Mouse (Mus musculus) gastrocnemius, postnatal 10 days (tissue): ENCODE results near the gene Mfsd12. TPM values are rescaled to one million over a fixed set of nuclear protein-coding genes. Genes with fewer than 3 reads are reported as not detected.

Experiments used
- DNase-seq: peaks from one replicate; pipeline ENCODE4 v3.0.0; 2021; ENCODE audit warnings: mixed read lengths
- total RNA-seq, 2 experiments: library from RNA; stranded (reverse); gene quantifications; 2 replicates each; pipeline ENCODE4 v1.2.3; 2021

Mfsd12 gene
- total RNA-seq, 2 experiments from 2014 or later: 4.5 to 7.5 TPM

GRCm38 (mm10) chr10:81328386-81328785, 28.9 kb upstream of the Mfsd12 start, which contains the start of gene Tbxa2r:
Gene Tbxa2r, plus strand, starts transcription at chr10:81328731.
- DNase-seq: peak; percentile 58

DNA sequence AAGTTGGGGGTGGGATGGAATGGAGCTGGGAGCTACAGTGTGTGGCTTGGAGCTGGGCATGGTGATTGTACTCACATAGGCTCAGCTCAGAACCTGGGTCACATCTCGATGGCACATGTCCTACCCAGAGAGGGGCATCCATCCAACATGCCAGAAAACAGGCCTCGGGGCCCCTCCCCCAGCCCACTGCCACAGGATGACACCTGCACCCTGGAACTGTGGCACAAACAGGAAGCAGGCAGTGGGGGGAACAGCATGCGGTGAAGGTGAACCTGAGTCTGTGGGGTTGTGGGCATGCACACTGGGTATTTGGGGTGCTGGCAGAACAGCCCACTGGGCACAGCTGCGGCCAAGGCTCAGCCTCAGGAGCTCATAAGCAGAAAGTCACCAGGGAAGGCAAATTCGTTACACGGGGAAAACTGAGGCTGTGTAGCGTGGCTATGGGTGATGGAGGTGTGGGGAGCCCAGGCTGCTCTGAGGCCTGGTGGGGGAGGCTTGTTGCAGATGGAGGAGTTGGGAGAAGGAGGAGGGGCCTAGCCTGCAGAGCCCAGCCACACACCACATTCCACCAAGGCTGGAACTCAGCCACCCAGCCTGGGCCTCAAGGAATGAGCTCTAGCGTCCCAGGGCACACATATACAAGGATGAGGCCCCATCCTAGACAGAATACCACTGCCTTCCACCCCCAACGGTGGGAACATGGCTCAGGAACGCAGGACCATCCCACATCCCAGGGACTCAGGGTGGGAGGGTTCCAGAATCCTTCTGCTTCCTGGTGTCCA, 27.9 kb upstream of the Mfsd12 start:
- DNase-seq: peak; percentile 55

GRCm38 (mm10) chr10:81330007-81330406, 27.3 kb upstream of the Mfsd12 start:
- no peak for DNase-seq

DNA sequence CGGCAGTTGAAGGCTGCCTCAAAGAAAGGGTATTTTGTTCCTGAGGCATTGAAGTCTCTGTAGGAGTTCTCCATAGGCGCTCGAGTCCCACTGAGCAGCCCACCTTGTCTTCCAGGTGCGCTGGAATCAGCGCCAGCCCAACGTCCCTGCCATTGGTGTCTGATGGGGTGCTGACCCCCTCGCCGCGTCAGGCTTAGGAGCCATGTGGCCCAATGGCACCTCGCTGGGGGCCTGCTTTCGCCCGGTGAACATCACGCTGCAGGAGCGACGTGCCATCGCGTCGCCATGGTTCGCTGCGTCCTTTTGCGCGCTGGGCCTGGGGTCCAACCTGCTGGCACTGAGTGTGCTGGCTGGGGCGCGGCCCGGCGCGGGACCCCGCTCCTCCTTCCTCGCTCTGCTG, 25.0 kb upstream of the Mfsd12 start:
- no peak for DNase-seq

- no peak for DNase-seq
Observed at GRCm38 (mm10) chr10:81334324-81334723, 23.0 kb upstream of the Mfsd12 start.

- DNase-seq: peak; percentile 59
Observed at GRCm38 (mm10) chr10:81335393-81336340, 21.6 kb upstream of the Mfsd12 start.

DNA sequence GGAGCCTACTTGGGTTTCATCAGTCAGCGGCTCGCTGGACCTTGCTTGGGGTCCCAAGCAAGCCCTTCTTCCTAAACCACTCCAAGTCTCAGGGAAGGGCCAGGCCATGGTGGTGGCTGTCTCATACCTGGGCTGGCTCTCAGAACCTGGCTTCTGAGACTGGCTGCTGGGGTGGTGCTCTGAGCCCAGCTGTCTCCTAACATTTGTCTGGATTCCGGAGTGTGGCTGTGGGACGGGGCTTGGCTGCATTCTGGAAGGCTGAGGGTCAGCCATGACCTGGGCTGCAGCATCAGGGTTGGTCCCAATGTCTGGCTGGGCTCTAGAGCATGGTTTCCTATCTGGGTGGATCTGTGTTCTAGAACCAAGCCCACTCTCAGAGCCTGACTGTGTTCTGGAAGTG, 20.7 kb upstream of the Mfsd12 start:
- DNase-seq: no peak

DNA sequence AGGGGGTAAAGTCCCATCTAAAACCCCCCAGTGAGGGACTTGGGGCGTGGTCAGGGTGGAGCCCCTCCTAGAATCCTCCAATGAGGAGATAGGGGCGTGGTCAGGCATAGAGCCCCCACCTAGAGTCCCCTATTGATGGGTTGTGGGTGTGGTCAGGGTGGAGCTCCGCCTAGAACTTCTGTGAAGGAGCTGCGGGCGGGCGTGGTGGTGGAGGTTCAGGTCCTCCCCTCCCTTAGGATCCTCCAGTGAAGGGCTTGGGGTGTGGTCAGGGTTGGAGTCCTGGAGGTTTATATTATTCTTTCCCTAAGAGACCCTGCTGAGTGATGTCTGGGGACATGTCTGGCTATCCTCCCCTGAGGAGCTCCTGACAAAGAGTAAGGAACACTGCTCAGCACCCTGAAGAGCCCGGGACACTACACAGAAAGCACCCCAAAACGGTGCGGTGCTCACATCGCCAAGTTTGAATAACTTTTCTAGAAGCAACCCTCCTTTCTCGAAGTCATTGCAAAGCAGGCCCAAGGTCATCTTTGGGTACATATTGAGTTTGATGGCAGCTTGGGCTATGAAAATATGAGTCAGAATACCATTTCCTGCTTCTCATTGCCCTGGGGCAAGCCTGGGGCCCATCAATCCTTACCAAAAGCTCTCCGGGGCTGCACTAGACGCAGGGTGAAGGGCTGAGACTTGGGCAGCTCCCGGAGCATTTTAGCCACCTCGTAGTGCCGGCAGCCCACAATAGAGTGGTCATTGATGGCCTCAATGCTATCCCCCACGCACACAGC, 16.5 kb upstream of the Mfsd12 start:
- DNase-seq: no peak

- peak; percentile 84 for DNase-seq
Observed at GRCm38 (mm10) chr10:81341333-81341949, 15.8 kb upstream of the Mfsd12 start.

DNA sequence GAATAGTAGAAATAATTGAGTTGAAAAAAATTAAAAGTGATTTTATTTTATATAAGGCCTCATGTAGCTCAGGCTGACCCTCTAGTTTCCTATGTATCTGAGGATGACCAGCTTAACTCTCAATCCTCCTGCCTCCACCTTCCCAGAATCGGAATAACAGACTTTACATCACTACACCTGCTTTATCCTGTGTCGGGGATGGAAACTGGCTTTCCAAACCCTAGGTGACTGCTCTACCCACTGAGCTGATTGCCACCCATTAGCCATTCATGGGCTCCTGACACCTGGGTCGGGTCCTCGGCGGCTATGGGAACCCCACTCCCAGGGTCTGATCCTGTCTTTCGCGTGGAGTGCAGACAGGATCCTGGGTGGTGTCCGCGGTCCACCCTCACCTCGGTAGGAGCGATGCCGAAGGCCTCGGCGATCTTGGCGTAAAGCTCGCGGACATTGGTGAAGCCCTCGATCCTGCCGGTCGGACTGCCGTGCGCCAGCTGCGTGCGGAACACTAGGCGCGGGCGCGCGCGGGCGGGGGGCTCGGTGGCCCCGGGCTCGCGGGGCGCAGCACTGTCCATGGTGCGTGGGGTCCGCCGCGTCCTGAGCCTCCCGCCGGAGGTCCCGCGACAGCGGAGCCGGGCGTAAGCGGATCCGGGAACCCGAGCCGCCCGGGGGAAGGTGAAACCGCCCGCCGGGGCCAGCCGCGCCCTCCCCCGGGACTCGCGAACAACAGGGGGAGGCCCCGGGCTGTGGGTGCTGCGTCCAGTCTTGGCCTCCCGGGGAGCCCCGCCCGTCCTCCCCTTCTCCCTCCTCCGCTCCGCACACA, 14.4 kb upstream of the Mfsd12 start, which contains the start of gene Gipc3:
TSS of gene Gipc3 (minus strand) at position 581 of the 820 bp plus-strand sequence.
- peak; percentile 46 for DNase-seq

DNA sequence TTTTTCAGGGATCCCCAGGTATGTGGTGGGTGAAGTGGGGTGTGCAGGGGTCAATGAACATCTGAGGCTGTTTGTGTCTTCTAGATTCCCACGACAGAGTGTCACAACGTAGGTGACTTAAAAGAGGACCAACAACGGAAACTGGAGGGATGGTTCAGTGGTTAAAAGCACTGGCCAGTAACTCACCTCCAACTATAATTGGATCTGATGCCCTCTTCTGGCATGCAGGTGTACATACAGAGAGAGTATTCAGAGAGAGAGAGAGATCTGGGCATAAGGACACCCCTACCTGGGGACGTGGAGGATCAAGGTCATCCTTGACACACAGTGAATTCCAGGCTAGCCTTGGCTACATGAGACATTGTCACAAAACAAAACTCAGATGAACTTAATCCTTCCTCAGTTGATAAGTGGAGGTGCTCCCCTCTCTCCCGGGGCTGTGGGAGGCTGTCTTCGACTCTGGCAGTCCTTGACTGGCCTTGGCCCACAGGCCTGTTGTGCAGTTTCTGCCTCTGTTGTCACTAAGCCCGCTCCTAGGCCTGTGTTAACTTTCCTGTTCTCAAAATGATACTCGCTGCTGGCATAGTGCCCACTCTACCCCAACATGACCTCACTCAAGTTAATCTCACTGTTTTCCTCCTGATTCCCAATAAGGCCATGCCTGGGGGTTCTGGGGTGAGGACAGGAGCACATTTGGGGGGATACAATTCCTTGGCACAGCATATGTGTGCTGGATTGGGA, 12.7 kb upstream of the Mfsd12 start:
- peak; percentile 46 for DNase-seq

- no peak for DNase-seq
Observed at GRCm38 (mm10) chr10:81345162-81345534, 12.1 kb upstream of the Mfsd12 start.

GRCm38 (mm10) chr10:81346453-81347067, 10.7 kb upstream of the Mfsd12 start:
- DNase-seq: peak; percentile 38

DNA sequence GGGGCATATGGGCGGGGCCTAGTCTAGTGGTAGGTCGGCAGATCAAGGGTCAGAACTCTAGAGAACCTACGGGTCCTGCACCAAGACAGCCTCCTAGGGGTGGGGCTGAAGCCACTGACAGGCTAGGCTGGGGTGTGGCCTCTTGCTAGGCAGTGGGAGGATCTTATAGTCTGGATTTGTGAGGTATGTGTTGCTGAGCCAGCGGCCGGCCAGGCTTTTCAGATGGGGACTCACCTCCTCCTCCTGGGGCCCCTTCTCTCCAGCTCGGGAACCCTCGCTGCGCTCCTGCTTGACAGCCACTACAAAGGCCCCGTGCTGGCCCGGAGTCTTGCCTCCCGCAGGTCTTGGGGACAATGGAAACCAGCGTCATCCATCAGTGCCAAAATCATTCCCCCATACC, 8.1 kb upstream of the Mfsd12 start:
- no peak for DNase-seq

GRCm38 (mm10) chr10:81349961-81350350, 7.3 kb upstream of the Mfsd12 start:
- DNase-seq: no peak

DNA sequence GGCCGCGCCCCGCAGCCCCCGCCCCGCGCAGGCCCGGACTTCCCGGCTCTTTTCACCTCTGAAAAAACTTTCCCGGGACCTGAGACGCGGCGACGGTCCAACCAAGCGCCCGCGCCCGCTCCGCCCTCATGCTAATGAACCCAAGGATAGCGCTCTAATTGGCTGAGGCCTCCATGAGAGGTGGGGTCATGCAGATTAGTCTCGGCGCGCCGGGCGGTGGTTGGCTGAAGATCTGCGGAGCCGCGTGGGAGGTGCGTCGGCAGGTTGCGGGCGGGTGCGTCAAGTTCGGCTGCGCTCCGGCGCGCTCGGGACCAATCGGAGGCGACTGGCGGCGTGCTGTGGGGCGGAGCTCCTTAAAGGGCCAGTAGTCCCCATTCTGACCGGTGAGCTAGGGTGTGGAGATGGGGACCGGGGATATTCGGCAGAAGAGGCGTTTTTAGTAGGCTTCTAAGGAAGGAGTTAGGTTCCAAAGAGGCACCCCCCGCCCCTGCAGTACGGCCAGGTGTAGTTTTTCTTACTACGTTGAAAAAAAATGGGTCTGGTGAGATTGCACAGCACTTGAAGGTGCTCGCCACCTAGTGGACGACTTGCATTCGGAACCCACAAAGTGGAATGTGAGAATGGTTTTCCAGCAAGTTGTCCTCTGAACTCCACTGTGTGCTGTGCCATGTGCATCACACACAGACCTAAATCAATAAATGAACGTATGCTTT, 6.8 kb upstream of the Mfsd12 start, which contains the start of gene Hmg20b:
TSS of gene Hmg20b (minus strand) at position 130 of the 713 bp plus-strand sequence.
- DNase-seq: peak; percentile 98

DNA sequence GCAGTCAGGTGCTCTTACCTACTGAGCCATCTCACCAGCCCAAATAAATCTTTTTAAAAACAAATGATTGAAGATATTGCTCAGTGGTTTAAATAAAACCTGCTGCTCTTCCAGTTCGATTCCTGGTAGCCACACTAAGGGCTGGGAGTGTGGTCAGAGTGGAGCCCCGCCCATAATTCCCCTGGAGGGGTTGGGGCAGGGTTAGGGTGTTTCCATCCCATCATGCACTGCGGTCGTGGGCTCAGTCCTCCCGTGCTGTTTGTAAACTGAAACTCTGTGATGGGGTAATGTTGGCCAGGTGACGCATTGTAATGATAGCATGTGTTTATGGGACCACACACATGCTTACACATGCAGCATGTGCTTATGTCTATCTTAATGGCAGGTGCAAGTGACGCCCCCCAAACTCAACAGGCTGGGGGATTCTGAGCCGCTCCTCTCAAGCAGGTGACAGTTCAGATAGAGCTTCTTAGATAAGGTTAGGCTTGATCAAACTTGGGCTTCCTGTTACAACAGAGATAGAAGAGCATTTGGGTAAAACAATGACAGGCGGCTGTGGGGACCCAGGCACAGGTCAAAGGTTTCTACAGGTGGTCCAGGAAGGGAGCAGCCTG, 5.5 kb upstream of the Mfsd12 start:
- DNase-seq: no peak

- DNase-seq: no peak
Observed at GRCm38 (mm10) chr10:81354738-81355477, 2.4 kb upstream of the Mfsd12 start.
